9 mouse cellular contexts compared by ENCODE assay signal in the genomic region with DNA sequence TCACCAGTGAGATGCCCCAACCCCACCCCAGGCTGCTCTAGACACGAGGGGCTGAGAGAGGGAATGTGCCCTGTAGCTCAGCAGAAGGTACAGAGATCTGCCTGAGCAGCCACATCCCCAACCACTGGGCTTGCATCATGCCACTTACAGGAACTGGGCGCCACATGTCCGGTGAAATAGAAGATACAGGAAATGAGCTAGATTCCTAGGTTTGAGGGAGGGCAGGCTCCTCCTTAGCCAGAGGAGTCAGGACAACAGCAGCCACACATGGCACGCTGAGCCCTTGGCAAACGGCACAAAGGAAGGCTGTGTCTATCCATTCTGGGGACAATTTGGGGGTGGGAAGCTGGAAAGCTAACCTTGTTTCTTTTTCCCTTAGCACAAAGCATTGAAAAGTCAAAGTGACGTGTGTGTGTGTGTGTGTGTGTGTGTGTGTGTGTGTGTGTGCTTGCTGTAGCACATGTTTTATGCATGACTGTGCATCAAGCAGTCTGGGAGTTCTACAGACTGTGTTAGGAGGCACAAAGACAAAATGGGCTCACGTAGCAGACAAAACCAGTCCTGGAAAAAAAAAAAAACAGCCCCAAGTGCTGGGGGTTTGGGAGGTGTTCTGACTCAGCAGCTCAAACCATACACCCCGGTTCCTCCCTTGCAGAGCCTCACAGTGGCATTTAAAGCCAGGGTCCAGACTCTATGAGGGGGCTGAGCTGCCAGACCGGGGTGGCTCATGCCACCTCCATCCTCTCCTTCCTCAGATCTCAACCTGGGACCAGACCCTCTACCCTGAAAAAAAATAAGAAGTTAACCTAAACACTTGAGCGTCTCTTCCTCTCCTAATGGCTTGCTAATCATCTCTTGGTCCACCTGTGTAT.
DNase-seq lines count a peak whose midpoint lies in the region; ATAC-seq and TF ChIP-seq lines count a peak whose summit lies in the region.
"Had no signal": no experiment of that assay in that cellular context is flagged by ENCODE, and none has a peak within 500 bp of the region (broad histone marks: within the 10 kb centered on the region; RNA-seq: fewer than 3 reads in every experiment).

No protein-coding gene starts in this region.

- H3K4me1 ChIP-seq in embryonic facial prominence, embryonic 10.5 days, result peaks cover 24% of the 10 kb centered on the region
- peaks cover 7% of the 10 kb centered on the region for H3K4me1 ChIP-seq in hindbrain, embryonic 16.5 days (ENCODE audit: control insufficient read depth, insufficient read depth, low read depth, low read length)
- no peaks in the 10 kb centered on the region; the same call in 1 of the 2 replicates for H3K4me1 ChIP-seq in liver, embryonic 13.5 days (replicated peaks)
- peaks cover 6% of the 10 kb centered on the region for H3K4me1 ChIP-seq in midbrain, postnatal 0 days (ENCODE audit: insufficient read depth, low read length)

- no peaks in the 10 kb centered on the region for H3K9me3 ChIP-seq in embryonic facial prominence, embryonic 10.5 days
- no peaks in the 10 kb centered on the region for H3K9me3 ChIP-seq in hindbrain, embryonic 16.5 days (ENCODE audit: control insufficient read depth, low read length)
- no peaks in the 10 kb centered on the region for H3K9me3 ChIP-seq in liver, embryonic 13.5 days (replicated peaks)
- H3K9me3 ChIP-seq in midbrain, postnatal 0 days (ENCODE audit: low read length), result no peaks in the 10 kb centered on the region
- H3K9me3 ChIP-seq: heart, embryonic 15.5 days had no signal

- no peak overlapping the region for H3K4me2 ChIP-seq in hindbrain, embryonic 16.5 days (ENCODE audit: low read length)
- no peak overlapping the region for H3K4me2 ChIP-seq in liver, embryonic 13.5 days
- no peak overlapping the region for H3K4me2 ChIP-seq in midbrain, postnatal 0 days (ENCODE audit: low read depth, low read length, poor library complexity, severe bottlenecking)
- H3K4me2 ChIP-seq: heart, embryonic 15.5 days had no signal

- H3K9ac ChIP-seq in hindbrain, embryonic 16.5 days (ENCODE audit: low read depth, low read length), result no peak overlapping the region
- H3K9ac ChIP-seq in liver, embryonic 13.5 days, result no peak overlapping the region
- H3K9ac ChIP-seq in midbrain, postnatal 0 days (replicated peaks; ENCODE audit: low read length, poor library complexity, severe bottlenecking), result no peak overlapping the region
- H3K9ac ChIP-seq: heart, embryonic 15.5 days had no signal

- 49% methylated on average over 10 of the region's 10 CpGs for WGBS in embryonic facial prominence, embryonic 10.5 days
- 24% methylated on average over 10 of the region's 10 CpGs for WGBS in hindbrain, embryonic 16.5 days
- 39% methylated on average over 10 of the region's 10 CpGs for WGBS in liver, embryonic 13.5 days (ENCODE audit: insufficient replicate concordance)
- 37% methylated on average over 10 of the region's 10 CpGs for WGBS in midbrain, postnatal 0 days

- no peak for TF ChIP-seq CTCF in midbrain, postnatal 0 days (IDR thresholded peaks at IDR 0.05)

- peak overlapping the region; percentile 52 for H3K27ac ChIP-seq in embryonic facial prominence, embryonic 10.5 days (replicated peaks)
- no peak overlapping the region for H3K27ac ChIP-seq in hindbrain, embryonic 16.5 days (ENCODE audit: low read depth, low read length)
- no peak overlapping the region for H3K27ac ChIP-seq in liver, embryonic 13.5 days
- no peak overlapping the region for H3K27ac ChIP-seq in midbrain, postnatal 0 days (ENCODE audit: low read depth, low read length)
- H3K27ac ChIP-seq: heart, embryonic 15.5 days had no signal

- H3K36me3 ChIP-seq in embryonic facial prominence, embryonic 10.5 days (replicated peaks), result no peaks in the 10 kb centered on the region
- H3K36me3 ChIP-seq in hindbrain, embryonic 16.5 days (ENCODE audit: control insufficient read depth, insufficient read depth, low read length), result no peaks in the 10 kb centered on the region
- H3K36me3 ChIP-seq in liver, embryonic 13.5 days, result no peaks in the 10 kb centered on the region
- no peaks in the 10 kb centered on the region for H3K36me3 ChIP-seq in midbrain, postnatal 0 days (ENCODE audit: insufficient read depth, low read length)
- H3K36me3 ChIP-seq: heart, embryonic 15.5 days had no signal

- no peaks in the 10 kb centered on the region for H3K27me3 ChIP-seq in embryonic facial prominence, embryonic 10.5 days (replicated peaks; ENCODE audit: low read depth, poor library complexity, severe bottlenecking)
- no peaks in the 10 kb centered on the region for H3K27me3 ChIP-seq in hindbrain, embryonic 16.5 days (replicated peaks; ENCODE audit: control insufficient read depth, insufficient read depth, low read length)
- no peaks in the 10 kb centered on the region for H3K27me3 ChIP-seq in liver, embryonic 13.5 days
- no peaks in the 10 kb centered on the region for H3K27me3 ChIP-seq in midbrain, postnatal 0 days (ENCODE audit: insufficient read depth, low read length)
- H3K27me3 ChIP-seq: heart, embryonic 15.5 days had no signal

- peak; percentile 37 for DNase-seq in layer of hippocampus, adult 11-12 months (ENCODE audit: low spot score)
- no peak for DNase-seq in layer of hippocampus, adult 9-10 months (ENCODE audit: low spot score)
- DNase-seq in embryonic facial prominence, embryonic 10.5 days (ENCODE audit: low spot score), result peak; percentile 40
- DNase-seq in liver, embryonic 13.5 days, result no peak
- DNase-seq in midbrain, postnatal 0 days (ENCODE audit: low spot score), result peak; percentile 91
- DNase-seq in spleen, postnatal 4 days (ENCODE audit: low spot score in 2 of 2), result no peak

- no peak overlapping the region for H3K4me3 ChIP-seq in embryonic facial prominence, embryonic 10.5 days
- no peak overlapping the region for H3K4me3 ChIP-seq in hindbrain, embryonic 16.5 days (ENCODE audit: low read length)
- no peak overlapping the region for H3K4me3 ChIP-seq in liver, embryonic 13.5 days (replicated peaks)
- H3K4me3 ChIP-seq in midbrain, postnatal 0 days (ENCODE audit: low read depth, low read length), result no peak overlapping the region
- H3K4me3 ChIP-seq: heart, embryonic 15.5 days had no signal

- ATAC-seq in hindbrain, embryonic 16.5 days, result peak; percentile 94
- ATAC-seq in liver, embryonic 13.5 days (ENCODE audit: low read depth), result peak; percentile 31; the same call in 1 of the 2 replicates
- ATAC-seq in midbrain, postnatal 0 days (ENCODE audit: low FRiP score), result peak; percentile 89
- ATAC-seq in megakaryocyte-erythroid progenitor cell, adult 5-6 weeks (replicated peaks; ENCODE audit: low FRiP score, low TSS enrichment, poor library complexity, severe bottlenecking), result no peak

Comparison
In these comparisons a context has a peak if more than half of its experiments do, and no peak if none do; other contexts are left out.
1. DNase-seq: peak in layer of hippocampus, adult 11-12 months (single experiment), embryonic facial prominence, embryonic 10.5 days (single experiment) and midbrain, postnatal 0 days (single experiment); none in layer of hippocampus, adult 9-10 months (single experiment), liver, embryonic 13.5 days (single experiment) and spleen, postnatal 4 days (0 of 2).